Mouse (Mus musculus) lung, postnatal 0 days (tissue): ENCODE results near the gene Fars2.
"Not testable (repeated sequence)": the region's sequence is repeated elsewhere in the genome, so short reads cannot be mapped to it uniquely, and the experiment has no call there.

Experiments used
- CTCF ChIP-seq: IDR thresholded peaks from 2 replicates; pipeline ENCODE4 v1.5.1; 2016; ENCODE audit warnings: antibody characterized with exemption, mild to moderate bottlenecking
- EP300 ChIP-seq: IDR thresholded peaks from 2 replicates; pipeline ENCODE4 v1.6.1; 2016; ENCODE audit warnings: antibody characterized with exemption, mild to moderate bottlenecking, control low read depth

GRCm38 (mm10) chr13:36466076-36466475, 348.9 kb downstream of the Fars2 start:
- not testable (repeated sequence) for TF ChIP-seq CTCF, EP300
